Mouse (Mus musculus): Measurements from ENCODE around the gene Utrn.

- TF ChIP-seq CTCF (IDR thresholded peaks at IDR 0.05; ENCODE audit: low read depth, low read length) (no peak), POLR2A (IDR thresholded peaks at IDR 0.05; ENCODE audit: insufficient read depth, low read length) (no peak), EP300 (IDR thresholded peaks at IDR 0.05; ENCODE audit: insufficient read depth, low read depth, low read length) (no peak)
Observed at GRCm38 (mm10) chr10:12813211-12813811, 55.9 kb downstream of the Utrn start.

Measured in ES-Bruce4 (cell line).